Mouse (Mus musculus): ENCODE data around the gene Tssk2.

Tssk2 gene

DNA sequence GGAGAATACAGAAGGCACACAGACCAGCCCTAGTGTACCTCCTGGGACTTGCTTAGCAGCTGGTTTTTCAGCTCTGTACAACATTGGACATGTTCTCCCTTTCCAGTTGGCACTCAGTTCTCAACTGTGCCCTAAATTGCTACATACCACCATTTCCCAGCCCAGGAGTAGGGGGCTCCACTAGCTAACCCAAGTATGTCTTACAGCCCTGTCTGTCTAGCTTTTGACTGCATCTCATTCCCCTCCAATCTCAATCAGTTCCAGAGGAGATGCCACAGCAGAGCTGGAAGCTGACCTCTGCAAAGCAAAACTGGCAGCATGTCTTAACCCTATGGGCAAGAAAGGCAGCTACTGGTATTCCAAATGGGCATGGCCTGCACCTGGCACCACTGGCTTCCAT, 2.3 kb upstream of the Tssk2 start:
- no peak for DNase-seq (ENCODE audit: extremely low spot score, low spot score)

DNA sequence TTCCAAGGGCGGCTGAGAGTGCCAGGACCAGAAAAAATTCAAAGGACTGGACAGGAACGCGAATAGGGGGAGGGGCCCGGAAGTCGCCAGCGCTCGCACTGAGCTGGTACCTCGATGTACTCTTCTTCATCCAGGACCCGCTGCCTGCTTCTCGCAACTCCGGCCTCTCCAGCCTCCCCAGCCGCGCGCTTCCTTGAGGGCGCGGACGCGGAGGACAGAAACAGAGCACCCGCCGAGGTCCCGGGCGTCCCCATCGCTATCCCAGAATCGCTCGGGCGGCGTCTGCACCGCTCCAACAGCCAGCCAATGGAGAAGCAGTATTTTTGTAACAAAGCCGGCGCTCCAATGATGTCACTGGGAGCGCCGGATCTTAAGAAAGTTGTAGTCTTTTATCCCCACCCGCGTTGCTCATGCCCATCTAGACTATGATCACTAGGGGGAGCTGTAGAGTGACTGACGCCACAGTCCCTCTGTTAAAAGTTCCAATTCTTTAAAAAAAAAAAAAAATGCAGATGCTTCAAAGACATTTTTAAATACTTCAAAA, 12.7 kb downstream of the Tssk2 start, which contains the start of gene Ess2:
TSS of gene Ess2 (minus strand) at position 297 of the 544 bp plus-strand sequence.
- peak; percentile 85 for DNase-seq (ENCODE audit: extremely low spot score, low spot score)

GRCm38 (mm10) chr16:17914307-17915249, 16.1 kb downstream of the Tssk2 start, which contains the start of gene Gsc2:
TSS of gene Gsc2 (minus strand) at chr16:17915059.
- DNase-seq (ENCODE audit: extremely low spot score, low spot score): peak; percentile 55

GRCm38 (mm10) chr16:17920586-17920985, 22.1 kb downstream of the Tssk2 start:
- DNase-seq (ENCODE audit: extremely low spot score, low spot score): peak; percentile 36

DNA sequence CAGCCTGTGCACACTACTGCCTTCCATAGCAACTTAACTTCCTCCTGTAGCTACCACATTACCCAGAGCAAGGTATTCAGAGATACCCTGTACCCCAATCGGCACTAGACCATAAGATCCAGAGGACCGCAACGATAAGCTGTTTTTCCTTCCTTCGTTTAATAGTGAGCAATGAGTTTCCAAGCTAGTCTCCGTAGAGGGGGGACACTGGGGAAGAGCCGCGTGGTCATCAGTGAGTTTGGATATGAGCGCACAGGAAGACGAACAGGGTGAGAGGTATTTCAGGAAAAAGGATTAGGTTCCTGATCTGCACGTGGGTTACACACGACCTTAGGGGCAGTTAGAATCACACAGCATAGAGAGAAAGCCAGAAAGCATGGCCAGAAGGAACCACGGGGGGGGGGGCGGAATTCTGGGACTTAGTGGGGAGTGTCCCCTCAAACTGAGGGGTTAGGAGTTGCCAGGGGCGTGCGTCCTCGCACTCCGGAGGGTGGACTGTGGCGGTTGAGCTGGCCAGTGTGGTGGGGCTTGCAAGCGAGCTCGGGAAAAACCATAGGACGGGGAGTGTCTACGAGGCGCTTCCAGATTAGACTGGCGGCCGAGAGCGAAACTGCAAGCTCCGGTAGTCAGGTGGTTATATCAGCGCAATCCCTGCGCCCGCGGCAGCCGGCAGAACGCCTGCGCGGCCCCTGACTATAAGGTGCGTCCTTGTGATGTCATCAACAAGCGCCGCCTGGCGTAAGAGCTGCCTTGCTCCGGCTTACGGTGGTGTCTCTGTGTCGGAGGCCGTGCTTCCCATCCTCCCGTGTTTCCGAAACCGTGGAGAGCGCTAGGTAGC, 23.1 kb downstream of the Tssk2 start:
- peak; percentile 96 for DNase-seq (ENCODE audit: extremely low spot score, low spot score)

GRCm38 (mm10) chr16:17922163-17922538, 23.7 kb downstream of the Tssk2 start:
- DNase-seq (ENCODE audit: extremely low spot score, low spot score): no peak

DNA sequence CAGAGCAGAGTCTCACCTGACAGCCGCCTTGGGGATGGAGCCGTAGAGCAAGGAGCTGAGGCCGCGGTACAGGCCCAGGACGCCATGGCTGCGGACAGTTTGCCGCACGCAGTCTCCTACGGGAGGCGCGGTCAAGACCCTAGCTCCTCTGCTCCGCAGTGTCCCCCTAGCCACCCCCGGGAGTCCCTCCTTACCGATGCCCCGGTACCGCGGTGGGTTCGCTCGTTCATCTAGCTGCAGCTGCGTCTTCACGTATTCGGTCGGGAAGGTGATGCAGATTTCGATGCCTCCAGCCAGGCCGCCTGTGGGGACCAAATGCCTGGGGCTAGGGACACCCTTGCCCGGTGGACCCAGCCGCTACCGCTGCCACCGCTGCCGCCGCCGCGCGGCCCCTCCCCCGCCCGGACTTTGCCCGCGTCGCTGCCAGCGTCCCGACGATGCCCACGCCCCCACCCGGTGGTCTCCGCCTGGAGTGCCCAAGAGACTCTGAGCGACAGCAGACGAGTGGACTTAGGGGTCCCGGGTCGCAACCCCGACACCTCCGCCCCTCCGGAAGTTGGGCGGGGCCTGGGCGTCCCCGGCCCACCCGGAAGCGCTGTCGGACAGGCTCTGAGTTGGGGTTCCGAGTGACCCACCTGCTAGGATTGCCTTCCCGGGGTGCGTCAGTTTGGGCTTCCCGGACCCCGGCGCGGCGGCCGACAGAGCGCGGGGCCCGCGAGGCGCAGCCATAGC, 29.1 kb downstream of the Tssk2 start:
- DNase-seq (ENCODE audit: extremely low spot score, low spot score): peak; percentile 81

GRCm38 (mm10) chr16:17928087-17928580, 29.7 kb downstream of the Tssk2 start, which contains the start of gene Slc25a1:
TSS of gene Slc25a1 (minus strand) at chr16:17928219.
- peak; percentile 89 for DNase-seq (ENCODE audit: extremely low spot score, low spot score)

DNA sequence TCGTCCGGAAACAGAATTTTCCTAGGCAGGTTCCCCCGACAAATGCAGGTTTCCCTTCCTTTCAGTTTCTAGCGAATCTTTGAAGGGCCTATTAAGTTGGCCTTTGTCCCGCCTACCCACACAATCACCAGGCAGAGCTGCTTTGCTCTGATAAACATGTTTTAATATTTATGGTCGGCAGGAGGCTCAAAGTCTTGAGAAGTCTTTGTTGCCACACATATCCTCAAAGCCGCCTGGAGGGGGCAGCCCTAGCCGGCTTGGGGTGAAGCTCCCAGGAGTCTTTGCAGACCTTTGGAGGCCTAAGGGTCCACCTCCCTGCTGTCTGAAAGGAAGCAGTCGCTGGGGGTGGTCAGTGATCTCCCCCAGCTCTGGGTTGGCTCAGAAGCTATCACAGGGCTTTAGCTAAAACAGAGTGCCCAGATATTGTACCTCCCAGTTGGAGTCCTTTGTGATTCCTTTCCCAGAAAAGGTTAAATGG, 30.2 kb downstream of the Tssk2 start:
- peak; percentile 76 for DNase-seq (ENCODE audit: extremely low spot score, low spot score)

GRCm38 (mm10) chr16:17929211-17929610, 30.8 kb downstream of the Tssk2 start:
- no peak for DNase-seq (ENCODE audit: extremely low spot score, low spot score)

DNA sequence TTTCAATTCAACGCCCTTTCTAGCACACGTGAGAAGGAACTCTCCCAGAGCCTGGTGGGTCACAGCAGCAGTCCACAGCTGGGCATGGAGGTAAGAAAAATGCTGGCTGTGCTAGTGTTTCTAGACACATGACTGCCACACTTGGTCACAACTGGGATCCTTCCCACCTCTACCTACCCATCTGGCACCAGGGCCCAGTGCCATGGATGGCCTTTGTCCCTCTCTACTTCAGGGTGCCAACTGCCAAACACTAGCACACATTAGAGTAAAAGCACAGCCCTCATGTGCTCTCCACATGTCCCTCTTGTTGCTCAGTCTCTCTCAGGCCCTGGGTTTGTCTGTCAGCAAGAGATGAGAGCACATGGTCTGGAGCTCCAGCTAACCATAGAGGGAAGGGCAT, 31.2 kb downstream of the Tssk2 start:
- no peak for DNase-seq (ENCODE audit: extremely low spot score, low spot score)

- DNase-seq (ENCODE audit: extremely low spot score, low spot score): no peak
These were observed 33.5 kb downstream of the Tssk2 start for GRCm38 (mm10) chr16:17931906-17932460.

GRCm38 (mm10) chr16:17933594-17934444, 35.4 kb downstream of the Tssk2 start:
- DNase-seq (ENCODE audit: extremely low spot score, low spot score): no peak

DNA sequence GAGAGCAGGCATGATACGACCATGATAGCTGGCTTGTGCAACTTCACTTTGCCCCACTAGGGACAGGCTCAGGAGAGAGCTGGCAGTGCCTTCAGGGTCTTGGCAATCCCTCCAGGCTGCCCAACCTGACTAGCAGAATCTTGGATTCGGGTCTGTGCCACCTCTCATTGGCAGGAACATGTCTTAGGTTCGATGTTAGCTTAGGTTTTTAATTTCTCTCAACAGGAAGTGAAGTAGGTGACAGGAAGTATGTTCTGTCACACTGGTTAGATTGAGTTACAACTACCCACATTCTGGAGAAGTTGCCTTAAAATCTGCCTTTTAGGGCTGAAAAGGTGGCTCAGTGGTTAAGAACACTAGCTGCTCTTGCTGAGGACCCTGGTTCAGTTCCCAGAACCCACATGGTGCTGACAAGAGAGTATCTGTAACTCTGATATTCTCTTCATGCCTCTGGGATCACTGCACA, 36.0 kb downstream of the Tssk2 start:
- no peak for DNase-seq (ENCODE audit: extremely low spot score, low spot score)

DNA sequence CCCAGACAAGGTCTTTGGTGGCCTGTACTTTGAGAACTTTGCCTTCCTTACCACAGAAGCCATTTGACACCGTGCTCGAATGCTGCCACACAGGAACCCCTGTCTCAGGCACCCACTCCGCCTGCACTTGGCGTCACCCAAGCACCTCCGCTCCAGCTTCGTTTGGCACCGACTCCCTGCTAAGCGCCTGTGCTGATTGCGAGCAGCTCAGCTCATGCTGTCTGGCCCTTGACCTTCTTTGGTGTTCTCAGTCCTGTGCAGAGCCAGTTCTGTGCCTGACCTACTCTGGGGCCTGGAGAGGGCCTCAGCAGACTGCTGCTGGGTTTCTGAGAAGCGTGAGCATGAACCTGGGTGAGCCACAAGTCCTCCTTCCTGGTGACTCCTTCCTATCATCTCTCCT, 38.3 kb downstream of the Tssk2 start:
- DNase-seq (ENCODE audit: extremely low spot score, low spot score): no peak

DNA sequence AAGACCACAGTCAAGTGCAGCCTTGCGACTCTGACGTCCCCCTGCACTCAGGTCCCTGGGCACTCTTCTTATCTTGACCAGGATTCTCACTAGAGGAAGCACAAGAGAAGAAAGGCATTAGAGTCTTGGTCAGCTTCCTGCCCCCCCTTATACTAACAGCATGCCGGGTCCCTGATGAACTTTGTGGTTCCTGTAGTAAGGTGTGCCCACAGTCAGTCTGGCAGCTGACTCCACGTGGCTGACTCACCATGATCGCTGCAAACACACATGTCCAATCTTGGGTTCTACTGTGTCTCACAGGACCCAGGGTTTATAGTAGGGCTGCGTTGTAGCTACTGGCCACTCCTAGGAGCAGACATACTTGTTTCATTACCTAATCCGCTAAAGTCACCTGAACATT, 39.8 kb downstream of the Tssk2 start:
- DNase-seq (ENCODE audit: extremely low spot score, low spot score): no peak

- DNase-seq (ENCODE audit: extremely low spot score, low spot score): peak; percentile 51
These were observed 40.4 kb downstream of the Tssk2 start for GRCm38 (mm10) chr16:17938821-17939220.

DNA sequence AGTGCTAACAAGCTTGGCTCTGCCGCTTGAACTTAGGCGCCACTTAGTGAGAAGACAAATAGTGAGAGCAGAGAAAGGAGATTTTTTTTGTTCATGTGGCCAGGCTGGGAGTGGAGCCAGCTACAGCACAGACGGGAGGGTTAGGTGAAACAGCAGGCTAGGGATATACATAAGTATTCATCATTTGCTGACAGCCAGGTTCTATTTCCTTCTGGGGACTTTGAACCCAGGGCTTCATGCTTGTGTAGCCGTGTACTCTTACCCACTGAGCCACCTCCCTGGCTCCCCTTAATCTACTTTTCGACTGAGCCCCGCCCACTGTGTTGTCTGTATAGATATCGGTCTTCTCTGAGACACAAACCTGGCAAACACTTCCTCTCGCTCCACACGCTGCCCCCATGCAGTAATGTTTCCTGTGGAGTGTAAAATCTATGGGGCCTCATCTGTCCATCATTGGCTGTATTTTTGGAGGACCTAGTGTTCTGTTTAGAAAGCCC, 40.9 kb downstream of the Tssk2 start:
- DNase-seq (ENCODE audit: extremely low spot score, low spot score): no peak

- no peak for DNase-seq (ENCODE audit: extremely low spot score, low spot score)
These were observed 45.0 kb downstream of the Tssk2 start for GRCm38 (mm10) chr16:17943466-17943865.

Data from neural tube, embryonic 10.5 days (tissue).